Mouse (Mus musculus) gastrocnemius, postnatal 4 days (tissue): ENCODE data around the gene Gm20388. TPM values are rescaled to one million over a fixed set of nuclear protein-coding genes. Genes with fewer than 3 reads are reported as not detected.

ENCODE experiments used
- DNase-seq, 2 experiments: peaks; one replicate each; pipeline ENCODE4 v3.0.0; 2021 to 2022; ENCODE audit warnings: low spot score in 2 of 2, mixed read lengths in 2 of 2
- total RNA-seq, 2 experiments: library from RNA; stranded (reverse); gene quantifications; 2 replicates each; pipeline ENCODE4 v1.2.3; 2021

The Gm20388 gene
- total RNA-seq, 2 experiments from 2014 or later, result 12.8 to 22.8 TPM

- no peak for DNase-seq
Observed at GRCm38 (mm10) chr8:122452154-122452553, 2541.5 kb downstream of the Gm20388 start.

- no peak for DNase-seq
Observed at GRCm38 (mm10) chr8:122454409-122454808, 2543.8 kb downstream of the Gm20388 start.

GRCm38 (mm10) chr8:122457171-122457570 lies 2546.5 kb downstream of the Gm20388 start:
- DNase-seq, result no peak

GRCm38 (mm10) chr8:122459218-122459900 lies 2548.7 kb downstream of the Gm20388 start:
- no peak for DNase-seq

- no peak for DNase-seq
Observed at GRCm38 (mm10) chr8:122459990-122460389, 2549.3 kb downstream of the Gm20388 start.

GRCm38 (mm10) chr8:122460524-122461472 lies 2550.2 kb downstream of the Gm20388 start, which contains the start of gene Snai3:
Gene Snai3 (minus strand): TSS chr8:122460733.
- DNase-seq, result peak in 1 of 2 experiments; percentile 45

- no peak for DNase-seq
Observed at GRCm38 (mm10) chr8:122461473-122462148, 2551.0 kb downstream of the Gm20388 start.

- no peak for DNase-seq
Observed at GRCm38 (mm10) chr8:122462510-122462909, 2551.9 kb downstream of the Gm20388 start.

- no peak for DNase-seq
Observed at GRCm38 (mm10) chr8:122463651-122464640, 2553.3 kb downstream of the Gm20388 start.

GRCm38 (mm10) chr8:122464985-122465384 lies 2554.3 kb downstream of the Gm20388 start:
- no peak for DNase-seq

GRCm38 (mm10) chr8:122467816-122468215 lies 2557.2 kb downstream of the Gm20388 start:
- DNase-seq, result no peak

- no peak for DNase-seq
Observed at GRCm38 (mm10) chr8:122469407-122469806, 2558.8 kb downstream of the Gm20388 start.

GRCm38 (mm10) chr8:122469965-122470364 lies 2559.3 kb downstream of the Gm20388 start:
- DNase-seq, result no peak

GRCm38 (mm10) chr8:122470691-122471090 lies 2560.1 kb downstream of the Gm20388 start:
- no peak for DNase-seq

- DNase-seq, result no peak
Observed at GRCm38 (mm10) chr8:122473911-122474421, 2563.3 kb downstream of the Gm20388 start.

GRCm38 (mm10) chr8:122474951-122475560 lies 2564.4 kb downstream of the Gm20388 start:
- peak in 1 of 2 experiments; percentile 58 for DNase-seq

- peak; percentile 92 to 93 for DNase-seq
Observed at GRCm38 (mm10) chr8:122475580-122476320, 2565.1 kb downstream of the Gm20388 start, which contains the start of the genes Rnf166 and Ctu2. Gene Rnf166 (minus strand): TSS chr8:122476064. Gene Ctu2 (plus strand): TSS chr8:122476143.

GRCm38 (mm10) chr8:122482448-122482847 lies 2571.8 kb downstream of the Gm20388 start:
- no peak for DNase-seq

GRCm38 (mm10) chr8:122483877-122484276 lies 2573.2 kb downstream of the Gm20388 start:
- no peak for DNase-seq
